Comparison of ENCODE assay signal across 12 mouse cellular contexts in genomic region chr16:96156019-96156418, GRCm38 (mm10). TPM values are rescaled to one million over a fixed set of nuclear protein-coding genes. Genes with fewer than 3 reads are reported as not detected.
DNase-seq lines count a peak whose midpoint lies in the region; ATAC-seq and TF ChIP-seq lines count a peak whose summit lies in the region.
"Had no signal": no experiment of that assay in that cellular context is flagged by ENCODE, and none has a peak within 500 bp of the region (broad histone marks: within the 10 kb centered on the region; RNA-seq: fewer than 3 reads in every experiment).

No protein-coding gene starts in this region.

- no peaks in the 10 kb centered on the region for H3K27me3 ChIP-seq in embryonic facial prominence, embryonic 13.5 days
- H3K27me3 ChIP-seq in embryonic facial prominence, embryonic 10.5 days (replicated peaks; ENCODE audit: low read depth, poor library complexity, severe bottlenecking): no peaks in the 10 kb centered on the region
- no peaks in the 10 kb centered on the region for H3K27me3 ChIP-seq in embryonic facial prominence, embryonic 14.5 days (replicated peaks; ENCODE audit: control insufficient read depth, insufficient read depth, low read length)
- H3K27me3 ChIP-seq in thymus, adult 2 months (ENCODE audit: control insufficient read depth, insufficient read depth, low read length): no peaks in the 10 kb centered on the region
- H3K27me3 ChIP-seq: hindbrain, embryonic 12.5 days; kidney, embryonic 15.5 days had no signal

- no peak for ATAC-seq in embryonic facial prominence, embryonic 13.5 days (ENCODE audit: insufficient number of reproducible peaks, insufficient read depth, low FRiP score, low TSS enrichment, low read depth)
- ATAC-seq in embryonic facial prominence, embryonic 14.5 days (ENCODE audit: low read depth): no peak
- ATAC-seq in activated CD4-positive, CD25-positive, alpha-beta regulatory T cell, adult 4 months: no peak
- ATAC-seq: lung, postnatal 0 days; midbrain, embryonic 16.5 days had no signal

- H3K4me2 ChIP-seq in embryonic facial prominence, embryonic 13.5 days: no peak overlapping the region
- no peak overlapping the region for H3K4me2 ChIP-seq in embryonic facial prominence, embryonic 14.5 days (ENCODE audit: low read depth, low read length)
- H3K4me2 ChIP-seq: hindbrain, embryonic 12.5 days; kidney, embryonic 15.5 days had no signal

- H3K9ac ChIP-seq in embryonic facial prominence, embryonic 13.5 days: no peak overlapping the region
- no peak overlapping the region for H3K9ac ChIP-seq in embryonic facial prominence, embryonic 14.5 days (ENCODE audit: low read depth, low read length)
- H3K9ac ChIP-seq: hindbrain, embryonic 12.5 days; kidney, embryonic 15.5 days had no signal

- no peak for TF ChIP-seq POLR2A in thymus, adult 2 months (IDR thresholded peaks at IDR 0.05; ENCODE audit: control insufficient read depth, extremely low read depth, insufficient read depth, low read length, poor library complexity)

- H3K9me3 ChIP-seq in embryonic facial prominence, embryonic 13.5 days: no peaks in the 10 kb centered on the region
- H3K9me3 ChIP-seq in embryonic facial prominence, embryonic 10.5 days: no peaks in the 10 kb centered on the region
- H3K9me3 ChIP-seq in embryonic facial prominence, embryonic 14.5 days (ENCODE audit: control insufficient read depth, low read length): no peaks in the 10 kb centered on the region
- H3K9me3 ChIP-seq: hindbrain, embryonic 12.5 days; kidney, embryonic 15.5 days had no signal

- H3K27ac ChIP-seq in embryonic facial prominence, embryonic 13.5 days: 0 out of 2 replicates have a peak overlapping the region, but pooled peaks have one; percentile 39
- H3K27ac ChIP-seq in embryonic facial prominence, embryonic 10.5 days (replicated peaks): no peak overlapping the region
- H3K27ac ChIP-seq in embryonic facial prominence, embryonic 14.5 days (replicated peaks; ENCODE audit: low read depth, low read length): peak overlapping the region; percentile 6; the same call in 1 of the 2 replicates
- H3K27ac ChIP-seq in thymus, adult 2 months (ENCODE audit: control insufficient read depth, insufficient read depth, low read length): no peak overlapping the region
- H3K27ac ChIP-seq: hindbrain, embryonic 12.5 days; kidney, embryonic 15.5 days had no signal

- no peak for DNase-seq in embryonic facial prominence, embryonic 10.5 days (ENCODE audit: low spot score)
- peak; percentile 71 for DNase-seq in embryonic facial prominence, embryonic 14.5 days (ENCODE audit: low spot score)
- peak; percentile 87 for DNase-seq in layer of hippocampus, adult 9-11 months
- peak; percentile 83 to 91 for DNase-seq in right cerebral cortex, postnatal 10 days (ENCODE audit: low spot score in 2 of 2)
- DNase-seq in thymus, adult 2 months: no peak
- DNase-seq in urinary bladder, postnatal 25 days (ENCODE audit: low spot score): no peak

- peaks cover 21% of the 10 kb centered on the region for H3K4me1 ChIP-seq in embryonic facial prominence, embryonic 13.5 days
- peaks cover 18% of the 10 kb centered on the region for H3K4me1 ChIP-seq in embryonic facial prominence, embryonic 10.5 days
- H3K4me1 ChIP-seq in embryonic facial prominence, embryonic 14.5 days (ENCODE audit: control insufficient read depth, insufficient read depth, low read length): no peaks in the 10 kb centered on the region
- H3K4me1 ChIP-seq in thymus, adult 2 months (replicated peaks; ENCODE audit: control insufficient read depth, insufficient read depth, low read length): peaks cover 10% of the 10 kb centered on the region

- H3K4me3 ChIP-seq in embryonic facial prominence, embryonic 13.5 days: no peak overlapping the region
- no peak overlapping the region for H3K4me3 ChIP-seq in embryonic facial prominence, embryonic 10.5 days
- H3K4me3 ChIP-seq in embryonic facial prominence, embryonic 14.5 days (ENCODE audit: low read depth, low read length): no peak overlapping the region
- no peak overlapping the region for H3K4me3 ChIP-seq in thymus, adult 2 months (ENCODE audit: control insufficient read depth, insufficient read depth, low read length)
- H3K4me3 ChIP-seq: hindbrain, embryonic 12.5 days; kidney, embryonic 15.5 days had no signal

- TF ChIP-seq CTCF in thymus, adult 2 months (IDR thresholded peaks at IDR 0.05; ENCODE audit: borderline replicate concordance, control insufficient read depth, extremely low read depth, insufficient read depth, low read length, poor library complexity): no peak

- H3K36me3 ChIP-seq in embryonic facial prominence, embryonic 13.5 days: peaks cover 24% of the 10 kb centered on the region
- H3K36me3 ChIP-seq in embryonic facial prominence, embryonic 10.5 days (replicated peaks): peaks cover 59% of the 10 kb centered on the region
- H3K36me3 ChIP-seq in embryonic facial prominence, embryonic 14.5 days (ENCODE audit: control insufficient read depth, insufficient read depth, low read length): peaks cover 28% of the 10 kb centered on the region
- no peaks in the 10 kb centered on the region; the same call in 1 of the 2 replicates for H3K36me3 ChIP-seq in thymus, adult 2 months (ENCODE audit: control insufficient read depth, insufficient read depth, low read length)

- 82% methylated on average over 8 of the region's 8 CpGs for WGBS in embryonic facial prominence, embryonic 13.5 days
- WGBS in embryonic facial prominence, embryonic 10.5 days: 93% methylated on average over 8 of the region's 8 CpGs
- WGBS in embryonic facial prominence, embryonic 14.5 days: 79% methylated on average over 8 of the region's 8 CpGs
- 92% methylated on average over 8 of the region's 8 CpGs for WGBS in thymus, adult 2 months

RNA-seq across cellular contexts. Expression of gene Wrb, which starts 10.8 kb away (rescaled TPM):
- 59.9 and 61.4 TPM in 2 replicates for polyA plus RNA-seq in embryonic facial prominence, embryonic 13.5 days (2015; fragmentation: Nextera tagmentation; extraction: Ambion mirVana)
- 86.2 and 94.3 TPM in 2 replicates for polyA plus RNA-seq in embryonic facial prominence, embryonic 10.5 days (2016; fragmentation: Nextera tagmentation; extraction: Ambion mirVana)
- polyA plus RNA-seq in embryonic facial prominence, embryonic 14.5 days (2014; fragmentation: Nextera tagmentation; extraction: Ambion mirVana): 61.3 and 63.0 TPM in 2 replicates
- 10 to 100 TPM; 13.1 to 16.6 TPM for polyA plus RNA-seq in activated CD4-positive, CD25-positive, alpha-beta regulatory T cell, adult 4 months (2017; shearing (Covaris generic))
- 38.3 and 44.6 TPM in 2 replicates for polyA plus RNA-seq in thymus, adult 2 months (2012; rRNA removed)

RNA-seq across cellular contexts. Expression of gene Hmgn1, which starts 28.5 kb away (rescaled TPM):
- 752 and 768 TPM in 2 replicates for polyA plus RNA-seq in embryonic facial prominence, embryonic 13.5 days (2015; fragmentation: Nextera tagmentation; extraction: Ambion mirVana)
- 895 and 901 TPM in 2 replicates for polyA plus RNA-seq in embryonic facial prominence, embryonic 10.5 days (2016; fragmentation: Nextera tagmentation; extraction: Ambion mirVana)
- 528 and 592 TPM in 2 replicates for polyA plus RNA-seq in embryonic facial prominence, embryonic 14.5 days (2014; fragmentation: Nextera tagmentation; extraction: Ambion mirVana)
- polyA plus RNA-seq in activated CD4-positive, CD25-positive, alpha-beta regulatory T cell, adult 4 months (2017; shearing (Covaris generic)): 10 to 100 TPM; 89.9 to 90.5 TPM
- polyA plus RNA-seq in thymus, adult 2 months (2012; rRNA removed): 28.5 and 31.4 TPM in 2 replicates

RNA-seq across cellular contexts. Expression of gene Lca5l, which starts 36.1 kb away (rescaled TPM):
- polyA plus RNA-seq in embryonic facial prominence, embryonic 13.5 days (2015; fragmentation: Nextera tagmentation; extraction: Ambion mirVana): 1.7 and 2.0 TPM in 2 replicates
- polyA plus RNA-seq in embryonic facial prominence, embryonic 10.5 days (2016; fragmentation: Nextera tagmentation; extraction: Ambion mirVana): 0.80 and 0.85 TPM in 2 replicates
- polyA plus RNA-seq in embryonic facial prominence, embryonic 14.5 days (2014; fragmentation: Nextera tagmentation; extraction: Ambion mirVana): 1.8 and 2.1 TPM in 2 replicates
- under 1 TPM in 1 of 2 experiments, not detected in 1; 0.13 TPM for polyA plus RNA-seq in activated CD4-positive, CD25-positive, alpha-beta regulatory T cell, adult 4 months (2017; shearing (Covaris generic))
- 0.18 and 0.34 TPM in 2 replicates for polyA plus RNA-seq in thymus, adult 2 months (2012; rRNA removed)

RNA-seq across cellular contexts. Expression of gene Sh3bgr, which starts 44.2 kb away (rescaled TPM):
- polyA plus RNA-seq in embryonic facial prominence, embryonic 13.5 days (2015; fragmentation: Nextera tagmentation; extraction: Ambion mirVana): 1.4 and 1.9 TPM in 2 replicates
- polyA plus RNA-seq in embryonic facial prominence, embryonic 10.5 days (2016; fragmentation: Nextera tagmentation; extraction: Ambion mirVana): 1.5 and 1.7 TPM in 2 replicates
- polyA plus RNA-seq in embryonic facial prominence, embryonic 14.5 days (2014; fragmentation: Nextera tagmentation; extraction: Ambion mirVana): 25.4 and 40.9 TPM in 2 replicates
- not detected for polyA plus RNA-seq in activated CD4-positive, CD25-positive, alpha-beta regulatory T cell, adult 4 months (2017; shearing (Covaris generic))
- 0.43 and 8.9 TPM in 2 replicates for polyA plus RNA-seq in thymus, adult 2 months (2012; rRNA removed)

Comparison
In these comparisons a context has a peak if more than half of its experiments do, and no peak if none do; other contexts are left out.
1. H3K27ac ChIP-seq: peak in embryonic facial prominence, embryonic 13.5 days (single experiment) and embryonic facial prominence, embryonic 14.5 days (single experiment); none in embryonic facial prominence, embryonic 10.5 days (single experiment) and thymus, adult 2 months (single experiment).
2. DNase-seq: peak in embryonic facial prominence, embryonic 14.5 days (single experiment), layer of hippocampus, adult 9-11 months (single experiment) and right cerebral cortex, postnatal 10 days (2 of 2); none in embryonic facial prominence, embryonic 10.5 days (single experiment), thymus, adult 2 months (single experiment) and urinary bladder, postnatal 25 days (single experiment).